Mouse (Mus musculus): Measurements from ENCODE around the gene Efhc2.
A peak's percentile ranks its signal among the peaks of the same experiment; 100 is the strongest.

Gene Efhc2

DNA sequence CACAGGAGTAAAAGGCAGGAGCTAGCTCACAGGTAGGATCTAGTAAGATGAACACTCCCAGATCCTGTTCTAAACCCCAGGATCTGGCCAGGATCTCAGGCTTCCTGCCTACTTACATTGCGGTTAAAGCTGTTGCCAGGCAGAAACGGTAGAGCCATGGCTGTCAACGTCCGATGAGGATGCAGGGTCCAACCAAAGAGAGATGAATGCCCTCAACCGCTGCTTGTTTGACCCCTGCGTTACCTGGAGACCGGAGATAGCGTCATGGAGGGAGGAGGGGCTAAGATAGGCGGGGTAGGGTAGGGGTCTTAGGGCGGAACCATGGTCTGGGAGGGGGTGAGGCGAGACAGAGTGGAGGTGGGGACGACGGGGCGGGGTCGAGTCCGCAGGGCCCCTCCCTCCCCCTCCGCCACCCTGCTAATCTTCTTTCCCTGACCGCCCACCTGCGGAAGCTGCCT, at the start of gene Efhc2:
Gene Efhc2 (minus strand): TSS at position 243 of the 458 bp plus-strand sequence.
- peak; percentile 2 for DNase-seq (ENCODE audit: low read depth)

DNA sequence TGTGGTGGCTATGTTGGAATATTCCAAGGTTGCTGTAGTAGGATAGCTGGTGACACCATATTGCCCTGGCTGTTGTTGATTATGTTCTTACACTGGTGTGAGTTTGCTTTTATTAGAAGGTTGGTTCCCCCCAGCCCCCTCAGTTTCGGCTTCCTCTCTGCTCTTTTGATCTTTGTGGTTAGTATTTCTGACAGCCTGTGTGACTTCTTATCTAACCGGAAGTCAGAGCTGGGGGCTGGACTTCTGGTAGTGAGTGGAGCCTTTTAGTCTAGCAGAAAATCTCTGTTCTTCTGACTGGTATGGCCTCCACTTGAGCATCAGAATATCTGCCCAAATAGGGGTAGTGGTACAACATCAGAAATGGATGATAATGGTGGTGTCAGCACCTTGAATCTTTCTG, 45.9 kb upstream of the Efhc2 start:
- DNase-seq (ENCODE audit: low read depth): peak; percentile 40

DNA sequence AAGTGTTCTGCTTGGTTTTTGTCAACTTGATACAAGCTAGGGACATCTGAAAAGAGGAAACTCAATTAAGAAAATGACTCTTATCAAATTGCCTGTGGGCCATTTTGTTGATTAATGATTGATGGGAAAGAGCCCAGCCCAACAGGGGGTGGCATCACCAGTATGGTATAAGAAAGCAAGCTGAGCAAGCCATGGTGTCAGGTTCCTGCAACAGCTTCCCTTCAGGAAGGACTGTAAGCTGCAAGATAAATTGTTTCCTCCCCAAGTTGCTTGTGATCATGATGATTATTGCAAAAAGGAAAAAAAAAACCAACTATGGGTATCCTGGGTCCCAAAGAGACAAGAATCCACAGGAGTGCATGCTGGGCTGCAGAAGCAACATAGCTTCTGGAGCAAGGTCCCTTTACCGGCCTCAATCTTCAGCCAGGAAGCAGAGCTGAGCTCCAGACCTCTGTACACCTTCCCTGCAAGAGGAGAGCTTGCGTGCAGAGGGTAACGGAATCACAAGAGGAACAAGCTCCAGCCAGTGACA, 18.8 kb downstream of the Efhc2 start:
- DNase-seq (ENCODE audit: low read depth): no peak

DNA sequence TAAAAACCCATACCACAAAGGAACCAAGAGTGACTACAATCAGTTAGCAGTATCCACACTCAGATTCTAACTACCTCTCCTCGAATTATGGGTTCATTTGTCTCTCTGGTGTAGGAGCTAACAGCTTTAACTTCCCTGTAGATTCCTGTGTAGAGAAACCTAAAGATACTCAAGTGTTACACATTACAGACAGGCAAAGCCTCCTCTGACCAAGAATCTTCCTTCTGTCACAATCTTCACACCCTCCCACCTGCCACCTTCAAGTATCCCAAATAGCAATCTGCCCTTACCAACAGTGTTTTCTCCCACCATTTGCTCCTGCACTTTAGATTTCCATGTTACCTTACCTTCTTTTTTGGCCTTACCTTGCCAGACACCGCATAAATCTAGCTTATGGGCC, 35.3 kb downstream of the Efhc2 start:
- no peak for DNase-seq (ENCODE audit: low read depth)

DNA sequence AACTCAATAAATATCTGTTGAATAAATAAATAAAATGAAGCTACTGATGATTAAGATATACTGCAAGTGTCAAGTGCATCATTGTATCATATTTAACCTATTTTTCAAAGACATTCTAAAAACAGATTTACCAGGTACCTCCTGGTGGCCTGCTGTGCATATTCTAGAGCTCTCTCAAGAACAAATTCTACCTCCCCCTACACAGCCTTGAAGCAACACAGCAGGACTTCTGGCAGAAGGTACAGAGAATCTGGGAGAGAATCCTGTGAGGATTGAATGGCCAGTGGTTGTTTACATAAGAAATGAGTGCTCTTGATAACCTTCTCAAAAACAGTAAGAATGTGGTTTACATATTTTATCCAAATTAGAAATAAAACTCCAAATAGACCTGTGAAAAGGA, 94.0 kb downstream of the Efhc2 start:
- no peak for DNase-seq (ENCODE audit: low read depth)

DNA sequence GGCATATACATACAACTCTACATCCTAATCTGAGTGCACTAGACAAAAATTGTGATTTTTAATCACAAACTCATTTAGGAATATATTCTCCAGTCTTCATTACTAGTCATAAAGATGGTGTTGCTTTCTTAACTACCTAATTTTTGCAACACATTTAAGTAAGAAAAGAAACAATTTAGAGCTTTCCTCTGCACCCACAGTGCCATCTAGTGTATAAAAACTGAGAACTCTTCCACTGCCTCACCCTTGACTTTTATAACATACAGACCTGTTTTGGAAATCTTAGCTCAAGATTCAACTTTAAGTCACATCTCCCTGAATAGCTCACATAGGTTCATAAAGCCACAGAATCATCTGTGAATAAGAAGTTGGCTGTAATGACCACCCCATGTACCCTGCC, 101.7 kb downstream of the Efhc2 start:
- DNase-seq (ENCODE audit: low read depth): no peak

DNA sequence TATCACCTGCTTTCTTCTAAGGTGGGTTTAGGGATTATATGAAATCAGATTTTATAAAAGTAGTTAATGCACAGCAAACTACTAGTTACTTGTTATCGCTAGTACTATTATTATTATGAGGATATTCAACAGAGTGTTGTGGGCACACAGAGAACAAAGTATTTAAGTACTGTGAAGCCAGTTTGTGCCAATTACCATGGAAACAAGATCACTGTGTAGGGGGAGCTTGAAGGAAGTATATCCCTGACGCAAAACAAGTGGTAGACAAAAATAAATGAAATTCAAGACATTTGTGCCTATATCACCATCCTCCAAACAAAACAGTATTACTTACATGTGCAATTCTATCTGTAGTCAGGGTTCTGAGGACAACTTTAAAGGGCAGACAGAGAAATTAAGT, 105.7 kb downstream of the Efhc2 start:
- DNase-seq (ENCODE audit: low read depth): no peak

DNA sequence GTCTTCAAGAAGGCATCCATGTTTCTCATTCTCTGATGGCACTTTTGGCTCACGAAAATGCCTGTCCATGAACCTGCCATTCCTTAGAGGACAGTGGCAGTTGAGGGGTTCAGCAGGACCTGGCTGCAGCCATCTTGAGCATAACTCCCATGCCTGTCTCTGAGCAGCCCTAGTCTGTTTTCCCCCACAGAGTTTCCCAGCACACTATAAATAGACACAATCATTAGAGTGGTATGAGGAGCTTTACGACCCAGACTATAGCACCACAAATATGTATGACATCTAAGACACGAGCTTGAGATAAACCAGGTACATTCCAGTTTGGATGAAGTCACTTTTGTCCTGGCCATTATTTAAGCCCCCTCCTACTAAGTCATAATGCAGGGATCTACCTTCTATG, 143.4 kb downstream of the Efhc2 start:
- DNase-seq (ENCODE audit: low read depth): no peak

DNA sequence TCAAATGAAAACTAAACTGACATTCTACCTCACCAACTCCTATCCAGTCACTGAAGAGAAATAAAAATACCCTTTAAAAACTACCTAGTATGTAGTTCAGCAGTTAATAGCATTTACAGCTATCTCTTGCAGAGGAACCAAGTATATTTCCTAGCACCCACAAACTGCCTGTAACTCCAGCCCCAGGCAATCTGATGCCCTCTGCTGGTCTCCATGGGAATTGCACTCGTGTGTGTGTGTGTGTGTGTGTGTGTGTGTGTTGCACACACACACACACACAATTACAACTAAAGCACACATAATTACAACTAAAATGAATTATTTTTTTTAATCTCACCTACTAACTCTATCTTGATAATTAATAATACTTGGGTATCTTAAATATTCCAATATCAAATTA, 153.5 kb downstream of the Efhc2 start:
- no peak for DNase-seq (ENCODE audit: low read depth)

Data from naive thymus-derived CD4-positive, alpha-beta T cell, adult 2 months (primary cell).